Mouse (Mus musculus): Measurements from ENCODE around the gene Aqp9.
"Not testable (repeated sequence)": the region's sequence is repeated elsewhere in the genome, so short reads cannot be mapped to it uniquely, and the experiment has no call there.

The Aqp9 gene

DNA sequence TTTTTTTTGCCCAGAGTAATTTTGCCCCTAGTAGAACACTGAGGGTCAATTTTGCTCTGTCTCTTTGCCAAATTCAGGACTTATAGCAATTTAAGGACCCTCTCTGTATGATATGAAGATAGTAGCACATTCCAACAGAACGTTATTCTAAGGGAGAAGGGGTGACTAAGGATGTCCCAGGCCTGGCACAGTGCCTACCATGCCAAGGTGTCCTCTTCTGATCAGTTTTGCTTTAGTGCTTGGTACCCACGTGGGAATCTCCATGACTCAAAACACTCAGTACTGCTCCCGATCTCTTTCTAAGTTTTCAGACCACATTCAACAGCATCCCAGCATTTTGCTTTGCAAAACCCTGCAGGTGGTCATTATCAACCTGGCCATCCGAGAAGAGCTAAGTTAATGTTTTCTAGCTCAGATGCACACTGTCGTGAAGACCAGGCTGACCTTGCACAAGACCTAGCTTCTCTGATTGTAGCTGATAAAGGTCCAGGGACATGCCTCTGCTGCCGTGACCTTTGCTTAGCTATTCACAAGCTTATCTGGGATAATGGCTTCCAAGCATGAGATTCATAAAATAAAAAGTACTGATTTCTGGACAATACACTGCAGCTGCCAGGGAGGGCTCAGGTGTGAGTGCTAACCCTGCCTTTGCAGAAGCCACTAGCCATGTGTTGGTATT, 31.1 kb downstream of the Aqp9 start:
- DNase-seq = no peak

GRCm38 (mm10) chr9:71135073-71135472, 33.4 kb downstream of the Aqp9 start:
- no peak for DNase-seq

DNA sequence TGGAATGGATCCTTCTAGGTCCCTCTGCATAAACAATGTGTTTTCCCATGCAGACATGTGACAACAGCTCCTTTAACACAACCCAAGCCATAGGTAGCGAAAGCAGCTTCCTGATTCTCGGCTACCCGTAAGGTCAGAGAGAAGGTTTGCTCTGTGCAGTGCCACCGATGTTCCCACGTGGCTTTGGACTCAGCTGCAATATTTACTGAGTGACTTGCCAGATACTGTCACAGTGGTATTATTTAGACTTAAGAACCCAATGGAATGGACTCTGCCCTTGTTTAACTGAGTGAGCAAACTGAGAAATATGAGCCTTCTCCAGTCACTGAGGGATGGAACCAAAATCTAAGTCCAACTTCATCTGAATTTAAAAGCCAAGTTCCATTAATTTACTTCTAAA, 35.3 kb downstream of the Aqp9 start:
- no peak for DNase-seq

GRCm38 (mm10) chr9:71131822-71132221, 36.7 kb downstream of the Aqp9 start:
- DNase-seq = no peak

DNA sequence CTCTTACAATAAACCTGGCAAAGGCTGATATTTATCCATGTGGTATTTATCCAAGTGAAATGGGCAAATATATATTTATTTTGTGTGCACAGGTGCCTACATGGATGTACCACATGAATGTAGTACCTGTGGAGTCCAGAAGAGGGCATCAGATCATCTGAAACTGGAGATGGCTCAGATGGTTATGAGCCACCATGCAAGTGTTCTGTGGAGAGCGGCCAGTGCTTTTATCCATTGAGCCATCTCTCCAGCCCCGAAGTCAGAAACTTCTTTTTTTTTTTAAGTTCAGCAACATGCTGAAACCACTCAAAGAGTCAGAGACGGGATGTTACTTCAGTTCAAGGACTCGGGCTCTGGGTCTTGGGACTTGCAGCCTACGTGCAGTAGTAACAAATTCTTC, 39.6 kb downstream of the Aqp9 start:
- peak; percentile 42 for DNase-seq

GRCm38 (mm10) chr9:71126205-71126604, 42.3 kb downstream of the Aqp9 start:
- DNase-seq = peak; percentile 23

DNA sequence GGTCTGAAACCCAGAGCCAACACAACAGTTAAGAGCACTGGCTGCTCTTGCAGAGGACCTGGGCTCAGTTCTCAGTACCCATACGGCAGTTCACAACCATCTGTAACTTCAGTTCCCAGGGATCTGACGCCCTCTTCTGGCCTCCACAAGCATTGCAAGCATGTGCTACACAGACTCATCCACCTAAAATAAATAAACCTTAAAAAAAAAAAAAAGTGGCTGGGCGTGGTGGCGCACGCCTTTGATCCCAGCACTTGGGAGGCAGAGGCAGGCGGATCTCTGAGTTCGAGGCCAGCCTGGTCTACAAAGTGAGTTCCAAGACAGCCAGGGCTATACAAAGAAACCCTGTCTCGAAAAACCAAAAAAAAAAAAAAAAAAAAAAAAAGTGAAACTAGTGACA, 45.4 kb downstream of the Aqp9 start:
- not testable (repeated sequence) for DNase-seq

DNA sequence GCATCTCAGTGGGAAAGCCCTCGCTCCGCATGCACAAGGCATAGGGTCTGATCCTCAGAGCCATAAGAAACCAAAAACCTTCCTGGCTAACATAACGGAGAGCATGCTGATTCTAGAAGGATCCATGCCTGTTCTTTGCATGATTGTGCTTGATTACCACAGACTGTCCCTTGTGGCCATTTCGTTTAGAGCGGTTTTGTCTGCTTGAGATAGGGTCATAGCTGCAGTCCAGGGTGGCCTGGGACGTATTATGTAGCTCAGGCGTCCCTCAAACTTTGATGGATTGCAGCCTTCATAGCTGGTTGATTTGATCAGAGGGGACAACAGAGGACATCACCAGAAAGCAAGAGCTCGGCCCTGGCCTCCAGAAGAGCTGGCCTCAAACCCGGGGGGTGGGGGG, 47.6 kb downstream of the Aqp9 start:
- no peak for DNase-seq

DNA sequence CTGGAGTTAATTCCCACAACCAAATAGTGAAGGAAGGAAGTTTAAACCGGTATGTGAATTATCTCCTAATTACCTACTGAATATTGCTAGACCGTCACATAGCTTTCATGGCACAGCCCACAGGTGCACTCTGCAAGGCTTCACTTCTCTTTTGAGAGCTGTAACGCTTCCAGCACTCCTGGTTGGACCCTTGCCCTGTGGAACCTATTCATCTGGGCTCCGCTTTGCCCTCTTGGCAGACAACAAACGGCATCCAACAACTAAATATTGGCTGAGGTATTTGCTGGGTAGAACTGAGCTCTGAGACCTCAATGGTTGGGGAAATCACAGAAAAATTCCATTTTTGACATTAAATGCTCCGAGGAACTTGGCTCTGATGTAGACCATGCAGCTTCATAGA, 55.3 kb downstream of the Aqp9 start:
- DNase-seq = no peak

- no peak for DNase-seq
Measured at GRCm38 (mm10) chr9:71103521-71103920, 65.0 kb downstream of the Aqp9 start.

GRCm38 (mm10) chr9:71094066-71094465, 74.4 kb downstream of the Aqp9 start:
- no peak for DNase-seq

GRCm38 (mm10) chr9:71092038-71092437, 76.4 kb downstream of the Aqp9 start:
- peak; percentile 19 for DNase-seq

GRCm38 (mm10) chr9:71079201-71079600, 89.3 kb downstream of the Aqp9 start:
- DNase-seq = no peak

GRCm38 (mm10) chr9:71077251-71077825, 91.1 kb downstream of the Aqp9 start:
- peak; percentile 59 for DNase-seq

DNA sequence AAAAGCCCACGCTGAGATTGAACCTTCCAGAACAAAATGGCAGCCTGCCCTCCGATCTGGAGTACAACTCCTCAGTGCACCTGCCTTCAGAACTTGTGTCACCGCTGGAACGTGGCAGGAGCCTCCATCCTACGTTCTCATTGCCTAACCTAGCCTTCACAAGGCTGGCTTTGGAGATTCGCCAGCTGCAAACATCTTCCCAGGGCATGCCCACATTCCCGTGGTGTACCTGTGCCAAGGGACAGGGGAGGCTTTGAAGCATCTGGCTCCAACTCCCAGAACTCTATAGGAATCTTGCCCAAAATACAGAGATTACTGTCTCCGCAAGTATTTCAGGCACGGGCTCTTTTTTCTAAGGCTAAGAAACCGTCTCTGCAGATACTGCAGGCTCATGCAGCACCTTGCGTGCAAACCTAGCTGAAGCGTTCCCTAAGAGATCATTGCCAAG, 92.3 kb downstream of the Aqp9 start:
- DNase-seq = peak; percentile 64

- DNase-seq = peak; percentile 26
Measured at GRCm38 (mm10) chr9:71073831-71074230, 94.7 kb downstream of the Aqp9 start.

- DNase-seq = no peak
Measured at GRCm38 (mm10) chr9:71073076-71073475, 95.4 kb downstream of the Aqp9 start.

GRCm38 (mm10) chr9:71072502-71072901, 96.0 kb downstream of the Aqp9 start:
- DNase-seq = no peak

DNA sequence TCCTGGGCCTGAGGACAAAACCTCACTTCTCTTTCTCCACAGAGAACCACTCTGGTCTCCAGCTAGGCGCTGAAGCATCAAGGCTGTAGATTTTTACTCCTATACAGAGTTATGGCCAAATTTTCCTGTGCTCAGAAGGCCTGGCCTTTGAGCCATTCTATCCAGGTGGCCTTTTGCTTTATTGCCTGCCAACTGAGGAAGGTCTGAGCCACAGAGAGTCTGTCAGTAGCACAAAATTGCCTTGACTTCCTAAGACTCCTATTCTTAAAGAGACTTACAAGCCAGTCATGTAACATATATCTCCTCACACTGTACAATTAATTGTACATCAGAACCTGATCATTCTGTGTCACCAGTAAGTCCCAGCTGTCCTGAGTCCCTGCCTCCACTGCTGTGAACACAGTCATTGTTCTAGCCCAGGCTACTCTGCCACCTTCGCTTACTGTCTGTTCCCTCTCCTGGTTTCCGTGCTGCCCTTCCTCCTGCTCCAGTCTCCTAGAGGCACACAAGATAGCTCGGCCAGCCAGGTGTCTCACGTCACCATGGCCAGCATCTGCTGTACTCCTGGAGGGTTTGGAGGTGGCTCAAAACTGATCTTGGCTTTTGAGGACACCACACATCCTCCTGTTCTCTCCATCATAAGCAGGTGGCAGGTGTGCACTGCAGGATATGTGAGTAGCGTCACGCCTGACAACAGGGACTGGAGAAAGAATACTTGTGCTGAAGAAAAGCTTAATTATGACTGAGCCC, 96.7 kb downstream of the Aqp9 start:
- peak; percentile 24 for DNase-seq

GRCm38 (mm10) chr9:71070628-71071027, 97.9 kb downstream of the Aqp9 start:
- no peak for DNase-seq

GRCm38 (mm10) chr9:71068866-71069390, 99.6 kb downstream of the Aqp9 start:
- DNase-seq = no peak

DNA sequence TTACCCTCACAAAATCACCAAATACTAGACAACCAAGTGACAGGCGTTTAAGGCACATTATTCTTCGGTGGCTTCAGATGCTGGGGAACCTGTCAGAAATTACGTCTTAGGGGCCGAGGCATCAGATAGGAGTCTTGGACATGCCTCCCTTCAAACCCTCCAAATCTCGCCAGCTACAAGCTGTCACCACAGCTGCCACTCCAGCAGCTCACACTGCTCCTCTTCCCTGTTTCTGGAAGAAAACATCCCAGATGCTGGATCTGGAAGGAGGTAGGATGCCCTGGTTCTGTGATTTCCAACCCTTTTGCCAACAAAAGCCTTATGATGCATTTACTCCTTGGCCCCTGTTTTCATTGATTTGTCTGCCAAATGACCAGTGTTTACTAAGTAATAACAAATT, 101.3 kb downstream of the Aqp9 start:
- no peak for DNase-seq

DNA sequence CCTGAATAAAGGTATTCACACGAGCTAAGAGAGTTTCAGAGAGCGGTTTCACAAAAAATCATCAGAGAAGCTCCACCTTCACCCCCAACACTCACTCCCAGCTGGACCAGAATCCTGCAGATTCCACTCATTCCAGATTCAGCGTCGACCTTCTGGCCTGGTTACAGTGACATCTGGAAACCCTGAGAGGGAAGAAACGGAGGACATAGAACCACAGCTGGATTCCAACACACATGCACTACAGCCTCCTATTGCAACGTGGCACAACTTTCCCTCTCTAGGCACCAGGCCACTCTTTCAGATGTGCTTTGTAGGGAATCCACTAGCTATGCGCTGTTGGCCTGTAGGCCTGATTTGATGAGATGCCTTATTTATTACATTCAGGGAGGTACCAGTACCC, 102.0 kb downstream of the Aqp9 start:
- DNase-seq = no peak

- DNase-seq = no peak
Measured at GRCm38 (mm10) chr9:71065343-71065875, 103.1 kb downstream of the Aqp9 start.

All from layer of hippocampus, adult 9-11 months (tissue).